Mouse (Mus musculus) CD4-positive, CD25-positive, alpha-beta regulatory T cell, adult 4 months (primary cell): ENCODE data around the gene Gli2. TPM values are rescaled to one million over a fixed set of nuclear protein-coding genes. Genes with fewer than 3 reads are reported as not detected.

Source experiments
- ATAC-seq: one replicate; pipeline ENCODE4 v1.8.0; 2017
- polyA plus RNA-seq, 2 experiments: library from polyadenylated mRNA; unstranded; fragments of 100-300 nt; shearing (Covaris generic); gene quantifications; one replicate each; pipeline ENCODE4 v1.2.1; 2017

Gene Gli2
- polyA plus RNA-seq, 2 experiments from 2014 or later: not detected

DNA sequence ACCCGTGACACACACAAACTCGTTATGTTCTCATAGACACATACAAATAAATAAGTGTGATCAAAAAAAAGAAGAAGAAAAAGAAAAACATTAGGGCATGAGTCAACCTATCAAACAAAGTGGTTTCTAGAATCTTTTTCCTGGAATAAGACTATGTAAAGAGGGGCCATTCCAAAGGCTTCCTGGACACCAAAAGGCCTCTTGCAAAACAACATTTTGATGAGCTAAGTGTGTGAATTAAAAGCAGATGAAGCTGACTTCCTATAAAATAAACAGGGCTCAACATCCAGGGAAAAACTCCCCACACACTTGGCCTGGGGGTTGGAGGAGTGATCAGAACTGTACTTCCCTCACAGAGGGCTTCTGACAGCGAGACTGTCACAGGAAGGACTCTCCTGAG is 155.1 kb downstream of the Gli2 start:
- ATAC-seq: no peak

DNA sequence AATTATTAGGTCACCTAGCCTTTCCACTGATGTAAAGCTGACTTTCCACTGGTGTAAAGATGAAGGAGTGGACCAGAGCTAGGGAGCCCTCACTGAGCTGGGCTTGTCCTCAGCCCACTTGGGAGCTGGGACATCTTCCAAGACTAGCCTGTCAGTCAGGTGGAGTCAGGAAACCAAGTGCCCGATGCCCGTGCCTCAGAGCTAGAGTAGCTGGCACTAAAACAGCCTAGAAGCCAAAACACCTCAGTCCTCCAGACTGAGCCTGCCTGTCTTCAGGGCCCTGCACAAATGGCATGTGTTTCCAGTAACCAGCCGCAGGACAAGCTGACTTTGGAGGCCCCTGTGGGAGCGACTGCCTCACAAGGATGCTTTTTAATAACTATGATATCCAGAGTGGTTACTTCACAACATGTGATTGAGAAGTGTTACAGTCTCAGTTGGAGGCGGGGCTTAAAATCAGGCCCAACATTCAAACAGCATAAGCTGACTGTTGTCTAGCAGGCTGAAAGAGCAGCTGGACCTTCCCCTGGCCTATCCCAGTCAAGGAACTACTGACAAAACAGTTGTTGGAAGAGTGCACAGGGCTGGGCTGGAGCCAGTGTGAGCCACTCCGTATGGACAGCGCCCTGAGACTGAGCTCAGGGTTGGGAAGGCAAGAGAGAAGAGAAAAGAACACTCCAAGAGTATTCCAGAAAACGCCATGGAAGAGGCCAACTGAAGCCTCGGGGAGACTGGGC is 158.2 kb downstream of the Gli2 start:
- ATAC-seq: no peak

DNA sequence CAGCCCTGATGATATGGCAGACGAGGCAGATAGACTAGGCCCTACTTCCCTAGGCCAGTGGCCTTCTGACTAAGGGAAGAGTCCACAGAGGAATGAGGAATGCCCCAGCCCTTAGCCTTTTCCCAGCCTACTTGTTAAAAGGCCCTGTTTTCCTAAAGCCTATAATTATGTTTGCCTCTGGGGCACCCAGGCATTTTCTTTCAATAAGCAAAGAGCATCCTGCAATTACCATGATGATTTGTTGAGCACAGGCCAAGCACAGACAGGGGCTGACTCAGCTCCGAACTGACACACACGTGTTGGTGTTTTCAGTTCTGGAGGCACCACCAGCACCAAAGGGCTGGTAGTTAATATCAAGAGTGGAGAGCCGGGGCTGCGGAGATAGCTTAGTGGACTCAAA is 162.0 kb downstream of the Gli2 start:
- ATAC-seq: no peak

DNA sequence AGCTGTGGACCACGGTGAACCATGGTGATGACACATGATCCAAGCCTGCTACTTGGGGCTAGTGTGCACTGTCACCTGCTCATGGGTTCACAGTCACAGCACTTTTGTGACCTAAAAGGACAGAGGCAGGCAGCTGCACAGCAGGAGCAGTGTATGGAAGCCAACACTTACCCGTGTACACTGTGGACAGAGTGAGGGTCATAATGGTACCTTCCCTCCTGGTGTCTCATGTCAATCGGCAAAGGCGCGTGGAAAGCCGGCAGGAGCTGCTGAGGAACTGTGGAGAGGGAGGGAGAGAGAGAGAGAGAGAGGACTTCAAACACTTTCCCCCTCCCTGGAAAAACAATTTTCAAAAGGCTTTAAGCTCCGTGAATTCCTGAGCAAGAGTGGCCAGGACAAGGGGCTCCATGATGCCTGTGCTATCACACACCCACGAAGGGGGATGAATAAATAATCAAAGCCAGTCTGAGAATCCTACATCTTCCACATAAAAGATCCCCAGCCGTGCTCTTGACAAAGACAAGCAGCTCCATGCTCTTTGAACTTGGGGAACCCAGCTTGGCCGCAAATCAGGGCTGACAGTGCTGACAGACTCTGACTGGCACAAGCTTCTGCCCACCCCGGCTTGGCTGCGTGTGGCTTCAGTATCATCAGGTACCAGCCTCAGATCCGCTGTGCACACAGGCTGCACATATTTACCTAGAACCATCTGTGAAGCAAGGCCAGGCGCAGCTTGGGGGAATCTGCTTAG is 163.1 kb downstream of the Gli2 start:
- ATAC-seq: no peak

DNA sequence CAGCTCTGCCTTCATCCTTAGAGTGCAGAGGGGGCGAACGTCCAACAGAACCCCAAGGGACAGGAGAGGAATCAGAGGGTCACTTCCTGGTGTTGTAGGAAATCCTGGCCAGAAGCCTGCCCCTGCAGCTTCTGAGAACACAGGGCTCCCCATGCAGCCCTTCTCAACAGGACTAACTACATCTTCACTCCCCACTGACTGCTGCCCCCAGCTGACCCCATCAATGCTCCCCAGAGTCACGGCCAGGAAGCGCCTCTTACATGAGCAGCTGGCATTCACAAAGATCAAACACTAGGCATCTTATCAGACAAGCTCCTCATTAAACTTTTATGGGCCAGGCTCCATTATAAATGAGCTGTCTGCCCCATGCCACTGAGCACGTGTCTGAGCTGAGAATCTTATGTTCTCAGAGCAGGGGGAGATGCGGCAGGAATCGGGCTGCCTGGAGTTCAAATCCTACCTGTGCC is 172.6 kb downstream of the Gli2 start:
- ATAC-seq: no peak

DNA sequence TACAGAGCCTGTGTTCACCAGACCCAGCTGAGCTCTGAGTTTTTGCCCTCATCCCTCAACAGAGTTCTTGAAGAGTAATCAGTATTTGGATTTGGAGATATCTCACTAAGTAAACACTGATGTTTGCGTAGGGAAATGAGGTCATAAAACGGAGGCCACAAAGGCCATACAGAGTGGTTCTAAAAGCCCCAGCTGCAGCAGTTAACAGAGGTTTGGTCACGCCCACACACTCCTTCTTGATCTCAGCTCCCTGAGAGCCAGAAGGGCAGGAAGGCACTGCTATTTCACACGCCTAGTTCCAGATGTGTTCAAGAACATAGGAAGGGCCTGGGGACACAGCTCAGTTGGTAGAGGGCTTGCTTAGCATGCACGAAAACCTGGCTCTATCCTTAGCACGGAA is 175.1 kb downstream of the Gli2 start:
- ATAC-seq: no peak

DNA sequence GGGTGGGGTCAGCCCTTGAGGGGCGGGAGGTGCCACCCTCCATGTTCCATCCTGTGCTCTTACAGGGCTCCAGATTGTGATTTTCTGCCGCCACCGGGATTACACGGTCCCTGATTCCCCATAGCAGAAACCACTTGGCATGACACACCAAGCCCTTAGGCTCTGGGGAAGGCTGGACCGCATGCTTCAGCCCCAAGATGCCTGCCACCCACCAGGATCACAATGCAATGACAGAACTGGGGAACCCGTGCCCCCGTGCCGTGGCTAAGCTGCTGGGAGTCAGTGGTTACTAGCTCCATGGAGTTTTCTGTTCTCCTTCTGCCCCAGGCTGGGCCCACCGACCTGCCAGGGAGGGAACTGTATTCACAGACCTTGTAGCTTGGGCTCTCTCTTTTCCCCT is 178.2 kb downstream of the Gli2 start:
- ATAC-seq: no peak

DNA sequence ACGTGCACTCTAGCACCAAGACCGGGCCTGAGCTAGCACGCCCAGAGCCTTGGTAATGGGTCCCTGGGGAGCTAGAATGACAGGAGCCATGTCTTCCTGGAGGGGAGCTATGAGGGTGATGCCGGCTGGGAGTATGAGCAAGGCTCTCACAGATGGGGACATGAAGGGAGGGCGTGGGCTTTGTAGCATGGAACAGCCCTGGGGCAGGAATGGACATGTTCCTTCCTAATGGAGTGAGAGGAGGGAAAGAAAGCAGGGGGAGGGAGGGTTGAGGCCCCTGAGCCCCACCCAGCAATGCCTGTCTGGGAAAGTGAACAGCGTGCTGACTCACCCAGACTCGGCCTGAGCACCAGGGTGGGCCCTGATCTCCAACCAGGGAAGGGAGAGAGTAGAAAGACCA is 179.9 kb downstream of the Gli2 start:
- ATAC-seq: no peak

DNA sequence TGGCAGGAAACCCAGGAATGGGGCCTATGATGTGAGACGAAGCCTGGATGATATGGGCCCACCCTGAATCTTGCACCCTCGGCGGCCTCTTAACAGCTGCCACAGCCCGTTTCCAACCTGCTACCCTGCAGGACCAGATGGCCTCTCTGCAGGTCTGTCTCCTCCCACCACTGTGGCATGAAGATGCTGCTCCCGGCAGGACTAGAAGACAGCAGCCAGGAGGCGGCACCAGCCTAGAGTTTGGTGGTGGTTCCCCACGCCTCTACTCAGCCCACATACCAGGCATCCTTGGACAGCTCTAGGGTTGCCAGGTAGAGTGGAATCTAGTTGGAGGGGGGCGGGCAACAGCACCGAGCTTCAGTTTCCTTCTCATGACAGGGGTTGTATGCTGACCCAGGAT is 188.7 kb downstream of the Gli2 start:
- ATAC-seq: no peak

DNA sequence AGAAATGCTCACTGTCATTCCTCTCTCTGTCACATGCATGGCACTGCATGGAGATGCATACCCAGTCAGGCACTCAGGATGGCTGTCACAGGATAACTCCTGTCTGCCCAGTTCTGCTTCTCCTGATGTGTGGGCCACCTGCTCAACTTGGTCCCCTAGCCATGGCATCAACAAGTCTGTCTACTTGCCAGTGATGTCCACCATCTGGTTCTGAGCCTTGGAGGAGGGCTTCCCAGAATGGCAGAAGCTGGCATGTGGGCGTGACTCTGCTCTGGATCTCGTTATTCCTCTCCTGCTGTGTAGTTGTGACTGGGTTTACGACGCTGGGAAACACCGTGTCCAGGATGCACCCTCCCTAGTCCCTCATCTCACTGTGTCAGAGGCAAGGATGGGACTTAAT is 189.4 kb downstream of the Gli2 start:
- no peak for ATAC-seq

DNA sequence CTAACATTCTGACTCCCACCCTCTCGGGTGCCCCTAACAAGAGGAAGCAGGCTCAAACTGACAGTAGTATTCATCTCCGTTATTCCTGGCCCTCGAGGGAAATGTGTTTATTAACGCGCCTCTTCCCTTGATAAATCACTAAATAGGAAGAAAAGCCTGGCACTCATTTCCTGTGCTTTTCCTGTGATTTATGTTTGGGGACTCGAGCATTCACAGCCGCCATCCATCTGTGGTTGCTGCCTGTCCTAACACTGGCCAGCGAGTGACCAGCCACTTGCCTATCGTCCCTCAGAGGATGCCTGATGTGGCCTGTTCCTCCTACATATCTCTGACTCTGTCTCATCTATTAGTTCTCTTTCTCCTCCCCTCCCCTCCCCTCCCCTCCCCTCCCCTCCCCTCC is 195.3 kb downstream of the Gli2 start:
- ATAC-seq: no peak

DNA sequence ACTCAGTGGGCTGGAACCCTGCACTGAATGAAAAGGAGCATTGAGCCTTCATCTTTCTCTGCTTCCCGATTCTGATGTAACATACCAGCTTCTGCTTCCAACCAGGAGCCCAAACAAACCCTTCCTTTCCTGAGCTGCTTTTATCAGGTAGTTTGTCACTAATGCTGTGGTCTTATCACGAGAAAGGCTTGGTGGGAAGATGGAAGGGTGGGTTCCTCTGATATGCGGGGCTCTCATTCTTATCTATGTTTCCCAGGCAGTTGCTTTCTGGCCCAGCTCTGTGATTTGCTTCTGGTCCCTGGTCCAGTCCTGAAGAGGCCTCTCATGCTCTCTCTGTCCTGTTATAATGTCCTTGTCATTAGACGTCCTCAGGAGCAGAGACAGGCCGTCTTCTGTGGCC is 222.8 kb downstream of the Gli2 start:
- ATAC-seq: no peak

DNA sequence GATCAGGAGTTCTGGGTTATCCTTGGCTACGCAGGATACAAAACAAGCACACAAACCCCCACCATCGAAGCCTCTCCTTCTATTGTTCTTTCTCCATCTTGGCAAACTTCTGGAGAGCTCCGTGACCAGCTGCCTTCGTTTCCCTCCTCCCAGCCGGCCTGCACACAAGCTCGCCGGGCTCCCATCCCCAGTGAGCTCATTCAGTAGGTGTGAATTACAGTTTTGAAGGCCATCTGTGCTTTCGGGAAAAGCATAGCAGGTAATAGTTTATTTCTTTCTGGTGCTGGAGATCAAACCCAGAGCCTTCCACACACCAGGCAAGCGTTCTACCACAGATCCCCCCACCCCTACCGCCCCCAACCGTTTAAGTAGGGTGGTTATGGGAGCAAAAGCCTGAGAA is 226.8 kb downstream of the Gli2 start:
- ATAC-seq: no peak

DNA sequence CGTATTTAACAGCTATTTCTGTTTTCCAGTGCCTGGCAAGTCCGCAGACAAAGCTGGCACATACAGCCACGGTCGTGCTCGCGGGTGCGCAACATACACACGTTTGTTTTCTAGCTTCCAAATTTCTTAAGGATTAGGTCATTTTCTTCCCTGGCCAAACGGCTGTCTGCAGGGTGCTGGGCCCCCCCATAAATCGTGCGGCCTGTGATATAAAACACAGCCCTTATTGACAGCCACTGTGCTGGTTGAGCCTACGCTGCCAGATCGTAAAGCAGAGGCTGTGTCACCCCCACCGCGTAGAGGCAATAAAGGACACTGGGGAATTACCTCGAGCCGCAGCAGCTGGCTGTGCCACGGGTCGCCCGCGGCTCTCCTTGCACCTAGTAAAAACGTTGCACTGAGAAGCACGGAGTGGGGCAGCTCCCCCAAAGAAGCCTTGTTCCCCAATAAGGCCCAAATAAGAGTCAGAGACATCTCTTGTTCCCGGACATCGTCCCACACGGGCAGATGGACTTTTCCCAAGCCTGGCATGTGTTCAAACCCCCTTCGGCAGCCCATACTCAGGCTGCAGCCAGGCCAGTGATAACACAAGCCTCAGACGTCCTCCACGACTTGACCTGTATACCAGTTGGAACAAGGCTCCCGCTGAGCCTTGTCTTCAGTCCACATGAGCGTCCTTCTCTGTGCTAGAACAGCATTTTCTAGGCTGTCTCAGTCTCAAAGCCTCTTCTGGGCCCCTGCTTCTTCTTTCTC is 227.8 kb downstream of the Gli2 start:
- ATAC-seq: no peak

DNA sequence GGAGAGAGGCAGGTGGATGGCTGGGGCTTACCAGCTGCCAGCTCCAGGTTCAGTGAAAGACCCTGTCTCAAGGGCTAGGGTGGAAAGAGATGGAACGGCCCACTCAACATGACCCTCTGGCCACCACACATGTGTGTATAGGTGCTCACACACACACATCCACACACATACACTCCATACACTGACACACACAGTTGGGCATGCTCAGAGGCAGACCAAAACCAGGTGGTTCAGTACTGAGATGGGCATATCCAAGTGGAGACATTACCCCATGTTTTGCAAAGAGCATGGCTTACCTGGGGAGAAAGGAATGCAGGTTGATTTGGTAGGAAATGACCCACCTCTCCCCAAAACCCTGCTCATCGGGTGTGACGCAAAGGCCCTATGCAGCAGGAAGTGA is 228.4 kb downstream of the Gli2 start:
- no peak for ATAC-seq

DNA sequence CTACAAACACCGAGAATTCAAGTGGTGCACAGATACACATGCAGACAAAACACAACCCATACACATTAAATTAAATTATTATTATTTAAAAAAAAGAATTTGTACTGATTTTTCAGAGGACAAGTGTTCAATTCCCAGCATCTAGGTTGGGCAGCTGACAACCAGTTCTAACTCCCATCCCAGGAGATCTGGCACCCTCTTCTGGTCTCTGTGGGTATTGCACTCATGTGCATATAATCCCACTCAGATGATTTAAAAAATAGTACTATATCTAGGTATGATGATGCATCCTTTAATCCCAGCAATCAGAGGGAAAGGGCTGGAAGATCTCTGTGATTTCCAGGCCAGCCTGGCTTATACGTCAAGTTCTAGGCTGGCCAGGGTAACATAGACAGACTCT is 231.2 kb downstream of the Gli2 start:
- no peak for ATAC-seq

DNA sequence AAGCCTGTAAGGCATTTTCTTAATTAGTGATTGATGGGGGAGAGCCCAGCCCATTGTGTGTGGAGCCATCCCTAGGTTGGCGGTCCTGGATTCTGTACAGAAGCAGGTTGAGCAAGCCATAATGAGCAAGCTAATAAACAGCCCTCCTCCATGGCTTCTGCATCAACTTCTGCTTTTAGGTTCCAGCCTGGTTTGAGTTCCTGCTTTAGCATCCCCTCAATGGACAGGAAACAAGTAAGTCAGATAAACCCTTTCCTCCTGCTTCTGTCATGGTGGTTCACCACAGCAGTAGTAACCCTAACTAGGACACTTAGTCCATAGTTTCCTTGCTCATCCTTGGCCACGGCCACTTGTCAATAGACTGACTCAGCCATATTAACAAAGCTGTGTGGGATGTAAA is 238.4 kb downstream of the Gli2 start:
- no peak for ATAC-seq

DNA sequence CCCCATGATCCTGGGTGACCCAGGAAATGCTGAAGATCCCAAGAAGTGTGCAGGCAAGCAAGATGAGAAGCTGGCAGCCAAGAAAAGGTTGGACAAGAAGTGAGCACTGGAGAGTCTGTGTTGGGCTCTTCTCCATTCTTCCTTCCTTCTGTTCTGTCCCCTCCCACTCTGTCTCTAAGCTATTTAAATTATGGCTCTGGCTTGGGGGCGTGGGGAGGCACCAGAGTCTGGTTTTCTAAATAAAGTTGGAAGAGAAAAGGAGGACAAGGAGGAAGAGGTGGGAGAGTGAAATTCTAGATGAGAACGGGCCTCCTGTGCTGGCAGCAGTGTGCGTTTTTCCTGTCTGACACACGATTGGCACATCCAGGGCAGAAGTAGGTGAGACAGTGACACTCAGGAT is 243.1 kb downstream of the Gli2 start:
- no peak for ATAC-seq

DNA sequence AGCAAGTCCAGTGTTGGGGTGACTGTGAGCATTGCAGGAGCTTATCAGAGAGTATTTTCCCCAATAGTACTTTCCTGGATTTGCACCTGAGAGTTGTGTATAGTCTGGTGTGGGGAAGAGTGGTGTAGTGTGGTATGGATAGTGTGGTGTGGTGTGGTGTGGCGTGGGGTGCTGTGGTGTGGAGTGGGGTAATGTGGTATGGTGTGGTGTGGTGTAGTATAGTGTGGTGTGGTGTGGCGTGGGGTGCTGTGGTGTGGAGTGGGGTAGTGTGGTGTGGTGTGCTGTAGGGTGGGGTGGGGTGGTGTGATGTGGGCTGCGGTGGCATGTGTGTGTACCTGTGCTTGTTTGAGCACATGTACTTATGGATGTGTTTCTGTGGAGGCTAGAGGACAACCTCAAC is 246.7 kb downstream of the Gli2 start:
- ATAC-seq: no peak

DNA sequence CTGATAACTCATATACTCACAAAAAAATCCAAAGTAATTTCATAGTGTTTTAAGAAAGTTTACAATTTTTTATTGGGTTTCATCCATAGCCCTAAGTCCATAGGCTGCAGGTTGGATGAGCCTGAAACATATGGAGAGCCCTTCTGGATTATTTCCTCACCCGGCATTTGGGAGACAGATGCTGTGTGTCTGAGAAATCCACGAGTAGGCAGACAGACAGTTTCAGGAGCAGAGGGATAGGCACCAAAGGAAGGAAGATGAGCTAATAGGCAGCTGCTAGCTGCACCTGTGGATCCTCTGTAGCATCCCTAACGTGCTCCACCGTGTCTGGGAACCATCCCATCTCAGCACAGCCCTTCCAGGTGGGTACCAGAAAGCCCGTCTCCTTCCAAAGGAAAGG is 251.3 kb downstream of the Gli2 start:
- no peak for ATAC-seq

DNA sequence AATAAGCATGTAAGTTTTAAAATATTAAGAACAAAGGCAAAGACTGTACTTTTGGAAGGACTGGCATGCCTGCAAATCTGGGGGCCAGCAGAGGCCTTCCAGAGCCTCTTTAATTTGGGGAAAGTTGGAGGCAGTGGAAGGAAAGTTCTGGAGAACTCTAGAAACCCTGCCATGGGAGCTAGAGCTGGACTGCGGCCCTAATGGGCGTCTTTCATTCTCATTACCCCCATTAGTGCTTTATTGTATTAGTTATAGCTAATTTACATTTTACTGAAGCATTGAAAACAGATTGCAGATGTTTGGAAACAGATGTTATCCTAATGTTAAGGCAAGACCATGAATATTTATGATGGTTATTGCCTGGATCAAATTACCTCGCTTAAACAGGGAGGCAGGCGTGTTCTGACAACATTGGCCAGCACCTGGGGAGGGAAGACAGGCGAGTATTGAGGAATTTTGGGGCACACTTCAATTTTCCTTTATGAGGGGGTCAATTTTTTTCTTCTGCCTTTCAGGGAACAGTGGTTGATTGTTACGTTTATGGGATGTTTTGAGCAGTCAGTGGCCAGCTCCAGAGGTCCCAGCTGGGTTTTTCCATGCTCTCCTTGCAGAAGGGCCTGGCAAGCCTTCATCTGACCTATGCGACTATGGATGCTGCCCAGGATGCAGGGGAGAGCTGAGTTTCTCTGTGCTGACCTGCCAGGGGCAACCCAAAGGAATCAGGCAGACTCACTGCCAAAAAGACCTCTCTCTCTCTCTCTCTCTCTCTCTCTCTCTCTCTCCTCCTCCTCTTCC is 253.9 kb downstream of the Gli2 start:
- no peak for ATAC-seq

DNA sequence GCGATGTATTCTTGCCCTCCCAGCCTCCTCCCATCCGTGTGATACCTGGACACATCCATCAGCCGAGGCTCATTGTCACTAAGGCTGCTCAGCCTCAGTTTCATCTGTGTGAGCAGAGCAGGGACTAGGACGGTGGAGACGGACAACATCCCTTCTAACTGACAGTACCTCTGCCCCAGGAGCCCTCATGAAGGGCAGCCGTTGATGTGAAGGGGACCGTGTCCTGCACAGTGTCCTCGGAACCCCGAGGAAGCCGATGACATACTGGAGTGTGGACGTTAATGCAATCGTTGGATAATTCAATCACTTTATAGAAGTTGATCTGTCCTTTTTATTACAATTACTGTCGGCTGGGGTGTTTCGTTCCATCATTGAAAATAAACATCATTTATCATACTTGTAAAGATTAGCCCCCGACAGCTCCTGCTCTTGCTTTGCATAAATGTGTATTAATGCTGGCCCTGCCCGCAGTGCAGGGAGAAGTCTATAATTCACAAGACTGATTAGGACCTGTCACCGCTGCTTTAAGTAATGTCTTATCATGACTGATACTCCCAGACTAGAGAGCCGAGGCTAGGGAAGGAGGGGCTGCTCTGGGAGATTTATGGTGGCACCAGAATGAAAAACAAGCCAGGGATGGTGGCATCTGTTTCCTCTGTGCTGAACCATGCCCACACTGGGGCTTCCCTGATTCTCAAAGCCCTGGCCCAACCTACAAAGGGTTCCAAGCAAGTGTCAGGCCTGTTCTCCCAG is 257.8 kb downstream of the Gli2 start:
- ATAC-seq: no peak
